8 mouse cellular contexts compared by ENCODE assay signal in genomic region chr3:135307411-135308259, GRCm38 (mm10). TPM values are rescaled to one million over a fixed set of nuclear protein-coding genes. Genes with fewer than 3 reads are reported as not detected.
DNase-seq lines count a peak whose midpoint lies in the region; ATAC-seq and TF ChIP-seq lines count a peak whose summit lies in the region.

Gene Slc9b2, plus strand, starts transcription at chr3:135307700.

- H3K4me3 ChIP-seq in hindbrain, embryonic 14.5 days (replicated peaks; ENCODE audit: low read length): peak within 1 kb of the TSS; percentile 22
- peak within 1 kb of the TSS; percentile 34 for H3K4me3 ChIP-seq in liver, embryonic 13.5 days (replicated peaks)
- no peak within 1 kb of the TSS for H3K4me3 ChIP-seq in myocyte

- no peak for TF ChIP-seq POLR2A in myocyte (IDR thresholded peaks at IDR 0.05; ENCODE audit: insufficient read length, low read depth)

- H3K9me3 ChIP-seq in hindbrain, embryonic 14.5 days (ENCODE audit: control insufficient read depth, low read length): no peaks in the 10 kb centered on the region
- no peaks in the 10 kb centered on the region for H3K9me3 ChIP-seq in liver, embryonic 13.5 days (replicated peaks)

- 16% methylated on average over 26 of the region's 28 CpGs for WGBS in hindbrain, embryonic 14.5 days
- 9% methylated on average over 28 of the region's 28 CpGs for WGBS in liver, embryonic 13.5 days (ENCODE audit: insufficient replicate concordance)

- no peaks in the 10 kb centered on the region for H3K27me3 ChIP-seq in hindbrain, embryonic 14.5 days (ENCODE audit: control insufficient read depth, insufficient read depth, low read length)
- H3K27me3 ChIP-seq in liver, embryonic 13.5 days: no peaks in the 10 kb centered on the region
- H3K27me3 ChIP-seq in myocyte (ENCODE audit: control insufficient read depth, insufficient read depth, insufficient read length): no peaks in the 10 kb centered on the region

- peak within 1 kb of the TSS; percentile 54 for H3K4me2 ChIP-seq in hindbrain, embryonic 14.5 days (replicated peaks)
- peak within 1 kb of the TSS; percentile 59 for H3K4me2 ChIP-seq in liver, embryonic 13.5 days
- peak within 1 kb of the TSS; percentile 46 for H3K4me2 ChIP-seq in myocyte (ENCODE audit: low read depth)

- ATAC-seq in hindbrain, embryonic 14.5 days (ENCODE audit: low FRiP score): peak; percentile 80
- ATAC-seq in liver, embryonic 13.5 days (ENCODE audit: low read depth): peak; percentile 90

- no peak within 1 kb of the TSS for H3ac ChIP-seq in myocyte (ENCODE audit: control insufficient read depth, insufficient read length)

- H3K9ac ChIP-seq in hindbrain, embryonic 14.5 days: peak within 1 kb of the TSS; percentile 24
- H3K9ac ChIP-seq in liver, embryonic 13.5 days: no peak within 1 kb of the TSS

- H3K79me2 ChIP-seq in myocyte (ENCODE audit: control insufficient read depth, insufficient read depth): no peaks in the 10 kb centered on the region

- H3K36me3 ChIP-seq in hindbrain, embryonic 14.5 days (replicated peaks; ENCODE audit: control insufficient read depth, insufficient read depth): no peaks in the 10 kb centered on the region
- H3K36me3 ChIP-seq in liver, embryonic 13.5 days: no peaks in the 10 kb centered on the region
- H3K36me3 ChIP-seq in myocyte (ENCODE audit: control insufficient read depth, insufficient read depth): no peaks in the 10 kb centered on the region

- DNase-seq in cerebellum, postnatal 36 days: peak; percentile 14 to 20
- DNase-seq in cerebellum, postnatal 4 days (ENCODE audit: low spot score in 2 of 2): no peak
- peak; percentile 9 to 32 for DNase-seq in CD8-positive naive resting alpha-beta T cell, adult 2 months (ENCODE audit: low read depth in 2 of 2, low spot score in 2 of 2)
- peak; percentile 61 for DNase-seq in embryo, embryonic 9.5 days (ENCODE audit: extremely low spot score)
- no peak for DNase-seq in hindbrain, embryonic 14.5 days (ENCODE audit: low spot score)
- peak; percentile 12 for DNase-seq in liver, embryonic 13.5 days
- DNase-seq in thymus, postnatal 25 days: peak; percentile 57

- peaks cover 13% of the 10 kb centered on the region; the same call in 1 of the 2 replicates for H3K4me1 ChIP-seq in hindbrain, embryonic 14.5 days (replicated peaks; ENCODE audit: control insufficient read depth, insufficient read depth, low read length)
- peaks cover 11% of the 10 kb centered on the region for H3K4me1 ChIP-seq in liver, embryonic 13.5 days (replicated peaks)

- H3K27ac ChIP-seq in hindbrain, embryonic 14.5 days: no peak within 1 kb of the TSS
- no peak within 1 kb of the TSS for H3K27ac ChIP-seq in liver, embryonic 13.5 days

TF ChIP-seq in myocyte, 11 proteins besides CTCF, POLR2A, EP300 and RAD21:
- TF ChIP-seq E2F4 (IDR thresholded peaks at IDR 0.05; ENCODE audit: insufficient read depth) (no peak), CEBPB (IDR thresholded peaks at IDR 0.05; ENCODE audit: insufficient read depth, poor library complexity, severe bottlenecking) (no peak), POLR2AphosphoS2 (IDR thresholded peaks at IDR 0.05; ENCODE audit: insufficient read length, low read depth) (no peak), MAX (IDR thresholded peaks at IDR 0.05; ENCODE audit: low read depth) (no peak), USF1 (IDR thresholded peaks at IDR 0.05; ENCODE audit: low read depth) (no peak), TCF3 (IDR thresholded peaks at IDR 0.05; ENCODE audit: insufficient read length, low read depth) (no peak), MYOD1 (IDR thresholded peaks at IDR 0.05; ENCODE audit: control insufficient read depth in 1 of 3, insufficient read length in 2 of 3, low read depth in 2 of 3) (no peak), MYOG (IDR thresholded peaks at IDR 0.05; ENCODE audit: control insufficient read depth in 1 of 3, insufficient read depth in 1 of 3, insufficient read length in 2 of 3, low read depth in 2 of 3) (no peak), REST (IDR thresholded peaks at IDR 0.05; ENCODE audit: insufficient read depth, insufficient read length) (no peak), SRF (IDR thresholded peaks at IDR 0.05; ENCODE audit: control insufficient read depth, insufficient read length, low read depth) (no peak)

RNA-seq across cellular contexts. Expression of gene Slc9b2, which starts in this region (rescaled TPM):
- polyA plus RNA-seq in hindbrain, embryonic 14.5 days (2014; fragmentation: Nextera tagmentation; extraction: Ambion mirVana): 1.8 and 2.9 TPM in 2 replicates
- polyA plus RNA-seq in liver, embryonic 13.5 days (2015; fragmentation: Nextera tagmentation; extraction: Ambion mirVana): 0.25 and 0.51 TPM in 2 replicates
- polyA plus RNA-seq in myocyte (2012; fragmentation: generic; extraction: Trizol): 0.29 TPM

Comparison
In these comparisons a context has a peak if more than half of its experiments do, and no peak if none do; other contexts are left out.
1. DNase-seq: peak in cerebellum, postnatal 36 days (2 of 2), CD8-positive naive resting alpha-beta T cell, adult 2 months (2 of 2), embryo, embryonic 9.5 days (single experiment) and thymus, postnatal 25 days (single experiment); none in cerebellum, postnatal 4 days (0 of 2) and hindbrain, embryonic 14.5 days (single experiment).
2. Peak in DNase-seq, ATAC-seq, H3K4me3 ChIP-seq and H3K4me2 ChIP-seq in liver, embryonic 13.5 days; RNA of the gene not detected or under 1 TPM.
3. Peak in every context shown above with its lines, with median percentiles within 50 percentile points of each other: H3K4me2 ChIP-seq.